Mouse (Mus musculus) hindbrain, embryonic 14.5 days (tissue): Measurements from ENCODE around the gene Gp9. TPM values are rescaled to one million over a fixed set of nuclear protein-coding genes. Genes with fewer than 3 reads are reported as not detected.

ENCODE experiments used
- ATAC-seq: fragments of 200-750 bp; cut with Nextera tagmentation; 2 replicates; pipeline ENCODE4 v1.8.0; 2017; ENCODE audit warnings: moderate number of reproducible peaks, mild to moderate bottlenecking, moderate TSS enrichment, moderate library complexity; ENCODE audit not compliant: low FRiP score
- DNase-seq: peaks from one replicate; pipeline ENCODE4 v3.0.0-alpha.2; 2015; ENCODE audit warnings: low spot score
- H3K27ac ChIP-seq: fragments of 300-500 bp; sonication (generic); 2 replicates; pipeline ENCODE4 v1.5.1; 2014; ENCODE audit warnings: mild to moderate bottlenecking, moderate library complexity
- H3K27me3 ChIP-seq: fragments of 300-500 bp; sonication (generic); 2 replicates; pipeline ENCODE4 v1.6.1; 2014; ENCODE audit warnings: mild to moderate bottlenecking, low read length, mixed read lengths; ENCODE audit not compliant: control insufficient read depth, insufficient read depth
- H3K36me3 ChIP-seq: fragments of 300-500 bp; sonication (generic); replicated peaks from 2 replicates; pipeline ENCODE4 v1.6.1; 2014; ENCODE audit not compliant: control insufficient read depth, insufficient read depth
- H3K4me1 ChIP-seq: fragments of 300-500 bp; sonication (generic); replicated peaks from 2 replicates; pipeline ENCODE4 v1.6.1; 2014; ENCODE audit warnings: antibody characterized with exemption, low read length, mixed read lengths; ENCODE audit not compliant: control insufficient read depth, insufficient read depth
- H3K4me2 ChIP-seq: fragments of 300-500 bp; sonication (generic); replicated peaks from 2 replicates; pipeline ENCODE4 v1.6.1; 2014; ENCODE audit warnings: mild to moderate bottlenecking, moderate library complexity
- H3K4me3 ChIP-seq: fragments of 300-500 bp; sonication (generic); replicated peaks from 2 replicates; pipeline ENCODE4 v1.5.1; 2014; ENCODE audit warnings: mild to moderate bottlenecking, low read length
- H3K9ac ChIP-seq: fragments of 300-500 bp; sonication (generic); 2 replicates; pipeline ENCODE4 v1.6.1; 2014
- H3K9me3 ChIP-seq: fragments of 300-500 bp; sonication (generic); 2 replicates; pipeline ENCODE4 v1.6.1; 2016; ENCODE audit warnings: low read length; ENCODE audit not compliant: control insufficient read depth
- WGBS: fragments of 180-500 bp; shearing (Covaris S2); extraction: QIAGEN DNeasy Blood & Tissue Kit; methylation state at CpG from one replicate; pipeline ENCODE4 v1.1.7; 2014; 5-methylcytosine and 5-hydroxymethylcytosine counted together
- polyA plus RNA-seq: library from polyadenylated mRNA; unstranded; fragments of >200 nt; fragmentation: Nextera tagmentation; extraction: Ambion mirVana; gene quantifications from 2 replicates; pipeline ENCODE4 v1.2.1, GENCODE M21; 2014

The Gp9 gene
- polyA plus RNA-seq, 1 experiment from 2014 or later = 0.83 TPM

- Histone ChIP-seq H3K36me3 (peaks cover 22% of the 10 kb centered on the region), H3K27me3 (no peaks in the 10 kb centered on the region), H3K4me2 (no peak overlapping the region), H3K9ac (no peak overlapping the region), H3K27ac (no peak overlapping the region), H3K4me3 (no peak overlapping the region), H3K9me3 (no peaks in the 10 kb centered on the region), H3K4me1 (peaks cover 10% of the 10 kb centered on the region; the same call in 1 of the 2 replicates)
- 78% methylated on average over 7 of the region's 7 CpGs for WGBS
- ATAC-seq = no peak
- no peak for DNase-seq
These were observed 13.1 kb downstream of the Gp9 start for GRCm38 (mm10) chr6:87790779-87791480.

DNA sequence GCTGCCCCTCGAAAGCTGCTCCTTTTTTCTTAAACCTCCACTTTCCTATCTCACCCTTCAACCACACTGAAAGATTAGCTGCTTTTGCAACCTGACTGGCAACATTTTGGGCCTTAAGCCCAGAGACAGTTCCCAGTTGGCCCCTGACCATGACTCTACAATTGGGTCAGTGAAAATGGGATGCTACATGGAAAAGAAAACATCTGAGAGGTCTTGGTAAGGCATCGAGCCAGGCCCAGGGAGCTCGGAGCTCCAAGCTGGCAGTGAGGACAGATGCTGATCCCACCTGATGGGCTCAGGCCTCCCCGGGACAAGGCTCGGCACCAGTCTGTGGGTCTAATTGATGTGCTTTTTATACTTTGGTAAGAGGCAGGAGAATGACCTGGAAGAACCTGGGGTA lies 14.0 kb downstream of the Gp9 start:
- ATAC-seq (no peak), DNase-seq (no peak)
- Histone ChIP-seq H3K27me3 (no peaks in the 10 kb centered on the region), H3K4me3 (no peak overlapping the region), H3K4me2 (no peak overlapping the region), H3K36me3 (peaks cover 22% of the 10 kb centered on the region), H3K4me1 (peaks cover 10% of the 10 kb centered on the region; the same call in 1 of the 2 replicates), H3K9me3 (no peaks in the 10 kb centered on the region), H3K9ac (no peak overlapping the region), H3K27ac (no peak overlapping the region)
- 93% methylated on average over 5 of the region's 5 CpGs for WGBS

- ATAC-seq = no peak
These were observed 16.1 kb downstream of the Gp9 start for GRCm38 (mm10) chr6:87793821-87794510.

GRCm38 (mm10) chr6:87795385-87796150 lies 17.7 kb downstream of the Gp9 start:
- Histone ChIP-seq H3K27me3 (no peaks in the 10 kb centered on the region), H3K4me2 (no peak overlapping the region), H3K4me3 (no peak overlapping the region), H3K36me3 (peaks cover 22% of the 10 kb centered on the region), H3K9ac (no peak overlapping the region), H3K27ac (no peak overlapping the region), H3K9me3 (no peaks in the 10 kb centered on the region), H3K4me1 (no peaks in the 10 kb centered on the region)
- ATAC-seq = no peak
- no peak for DNase-seq
- 49% methylated on average over 6 of the region's 6 CpGs for WGBS

More at GRCm38 (mm10) chr6:87793821-87794510, 16.1 kb downstream of the Gp9 start:
- Histone ChIP-seq H3K9me3 (no peaks in the 10 kb centered on the region), H3K9ac (no peak overlapping the region), H3K36me3 (peaks cover 22% of the 10 kb centered on the region), H3K4me3 (no peak overlapping the region), H3K27ac (no peak overlapping the region), H3K4me2 (no peak overlapping the region), H3K27me3 (no peaks in the 10 kb centered on the region), H3K4me1 (peaks cover 8% of the 10 kb centered on the region; the same call in 1 of the 2 replicates)
- DNase-seq = no peak
- 96% methylated on average over 10 of the region's 10 CpGs for WGBS

DNA sequence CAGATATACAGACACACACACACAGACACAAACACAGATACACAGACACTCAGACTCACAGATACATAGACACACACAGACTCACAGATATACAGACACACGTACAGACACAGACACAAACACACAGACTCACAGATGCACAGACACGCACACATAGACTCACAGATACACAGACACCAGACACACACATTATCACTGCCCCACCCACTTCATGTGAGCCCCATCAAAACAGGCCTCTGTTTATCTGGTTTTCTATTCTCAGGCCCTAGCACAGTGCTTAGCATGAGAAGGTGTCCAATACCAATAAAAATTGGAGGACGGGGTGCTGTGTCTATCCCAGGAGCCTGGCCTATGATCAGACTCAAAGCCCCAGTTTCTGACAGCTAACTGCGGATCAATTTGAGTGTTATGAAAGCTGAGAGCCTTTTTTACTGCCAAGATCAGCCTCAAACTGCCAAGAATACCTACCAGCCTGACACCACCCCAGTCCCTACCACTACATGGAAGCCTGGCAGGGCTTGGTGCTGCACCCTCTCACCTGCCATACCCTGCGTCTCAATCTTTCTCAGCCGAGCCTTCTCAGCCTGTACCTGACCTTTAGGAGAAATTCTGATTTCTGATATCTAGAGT lies 18.5 kb downstream of the Gp9 start:
- Histone ChIP-seq H3K4me1 (no peaks in the 10 kb centered on the region), H3K27ac (no peak overlapping the region), H3K9me3 (no peaks in the 10 kb centered on the region), H3K27me3 (no peaks in the 10 kb centered on the region), H3K36me3 (peaks cover 19% of the 10 kb centered on the region), H3K4me2 (no peak overlapping the region), H3K4me3 (no peak overlapping the region), H3K9ac (no peak overlapping the region)
- DNase-seq (no peak), ATAC-seq (no peak)
- WGBS = 89% methylated on average over 6 of the region's 6 CpGs

- H3K4me3 ChIP-seq = no peak overlapping the region
- no peak overlapping the region for H3K9ac ChIP-seq
- H3K27me3 ChIP-seq = no peaks in the 10 kb centered on the region
- no peak overlapping the region for H3K27ac ChIP-seq
- H3K9me3 ChIP-seq = no peaks in the 10 kb centered on the region
- ATAC-seq = no peak
- no peak for DNase-seq
- peaks cover 13% of the 10 kb centered on the region for H3K36me3 ChIP-seq
- 53% methylated on average over 2 of the region's 2 CpGs for WGBS
- no peak overlapping the region for H3K4me2 ChIP-seq
- no peaks in the 10 kb centered on the region for H3K4me1 ChIP-seq
These were observed 19.4 kb downstream of the Gp9 start for GRCm38 (mm10) chr6:87797321-87797720.

- no peak overlapping the region for H3K4me2 ChIP-seq
- H3K27me3 ChIP-seq = no peaks in the 10 kb centered on the region
- H3K27ac ChIP-seq = no peak overlapping the region
- no peak for DNase-seq
- no peak overlapping the region for H3K4me3 ChIP-seq
- no peaks in the 10 kb centered on the region for H3K36me3 ChIP-seq
- H3K4me1 ChIP-seq = no peaks in the 10 kb centered on the region
- WGBS = 89% methylated on average over 6 of the region's 6 CpGs
- H3K9ac ChIP-seq = no peak overlapping the region
- ATAC-seq = no peak
- no peaks in the 10 kb centered on the region for H3K9me3 ChIP-seq
These were observed 21.7 kb downstream of the Gp9 start for GRCm38 (mm10) chr6:87799576-87799975.

GRCm38 (mm10) chr6:87802462-87802861 lies 24.6 kb downstream of the Gp9 start:
- H3K4me2 ChIP-seq = no peak overlapping the region
- no peak overlapping the region for H3K27ac ChIP-seq
- no peaks in the 10 kb centered on the region for H3K9me3 ChIP-seq
- no peak overlapping the region for H3K9ac ChIP-seq
- ATAC-seq (no peak), DNase-seq (no peak)
- H3K36me3 ChIP-seq = 0 out of 2 replicates have a peak, but pooled peaks cover 4% of the 10 kb centered on the region
- no peak overlapping the region for H3K4me3 ChIP-seq
- H3K27me3 ChIP-seq = no peaks in the 10 kb centered on the region
- no peaks in the 10 kb centered on the region for H3K4me1 ChIP-seq
- 88% methylated on average over 7 of the region's 7 CpGs for WGBS

- Histone ChIP-seq H3K9me3 (no peaks in the 10 kb centered on the region), H3K9ac (no peak overlapping the region), H3K4me3 (no peak overlapping the region), H3K4me1 (no peaks in the 10 kb centered on the region), H3K27me3 (no peaks in the 10 kb centered on the region), H3K4me2 (no peak overlapping the region), H3K36me3 (0 out of 2 replicates have a peak, but pooled peaks cover 4% of the 10 kb centered on the region), H3K27ac (no peak overlapping the region)
- WGBS = 91% methylated on average over 1 of the region's 1 CpGs
- ATAC-seq = no peak
- DNase-seq = no peak
These were observed 26.2 kb downstream of the Gp9 start for GRCm38 (mm10) chr6:87804036-87804435.
